Mouse (Mus musculus) limb, embryonic 14.5 days (tissue): ENCODE measurements around the gene Snapc1. TPM values are rescaled to one million over a fixed set of nuclear protein-coding genes. Genes with fewer than 3 reads are reported as not detected.
A peak's percentile ranks its signal among the peaks of the same experiment; 100 is the strongest.

Experiments
- ATAC-seq: fragments of 200-750 bp; cut with Nextera tagmentation; 2 replicates; pipeline ENCODE4 v1.8.0; 2017; ENCODE audit warnings: low read depth, moderate number of reproducible peaks, moderate TSS enrichment; ENCODE audit not compliant: low FRiP score
- DNase-seq: peaks from one replicate; pipeline ENCODE4 v3.0.0-alpha.2; 2015; ENCODE audit warnings: low spot score
- H3K27ac ChIP-seq: fragments of 300-500 bp; sonication (generic); replicated peaks from 2 replicates; pipeline ENCODE4 v1.5.1; 2014; ENCODE audit warnings: low read depth, mild to moderate bottlenecking, low read length, moderate library complexity, mixed read lengths
- H3K27me3 ChIP-seq: fragments of 300-500 bp; sonication (generic); 2 replicates; pipeline ENCODE4 v1.6.1; 2014; ENCODE audit warnings: low read length, mixed read lengths; ENCODE audit not compliant: control insufficient read depth, insufficient read depth
- H3K36me3 ChIP-seq: fragments of 300-500 bp; sonication (generic); 2 replicates; pipeline ENCODE4 v1.6.1; 2014; ENCODE audit warnings: mild to moderate bottlenecking, low read length, moderate library complexity, mixed read lengths; ENCODE audit not compliant: control insufficient read depth, insufficient read depth
- H3K4me1 ChIP-seq: fragments of 300-500 bp; sonication (generic); 2 replicates; pipeline ENCODE4 v1.6.1; 2014; ENCODE audit warnings: antibody characterized with exemption, low read length, mixed read lengths; ENCODE audit not compliant: control insufficient read depth, insufficient read depth
- H3K4me2 ChIP-seq: fragments of 300-500 bp; sonication (generic); replicated peaks from 2 replicates; pipeline ENCODE4 v1.6.1; 2014; ENCODE audit warnings: low read depth, mild to moderate bottlenecking, low read length, moderate library complexity; ENCODE audit not compliant: severe bottlenecking
- H3K4me3 ChIP-seq: fragments of 300-500 bp; sonication (generic); replicated peaks from 2 replicates; pipeline ENCODE4 v1.5.1; 2014; ENCODE audit warnings: low read length
- H3K9ac ChIP-seq: fragments of 300-500 bp; sonication (generic); 2 replicates; pipeline ENCODE4 v1.6.1; 2014; ENCODE audit warnings: mild to moderate bottlenecking, low read depth, low read length, moderate library complexity; ENCODE audit not compliant: severe bottlenecking
- H3K9me3 ChIP-seq: fragments of 300-500 bp; sonication (generic); 2 replicates; pipeline ENCODE4 v1.6.1; 2016; ENCODE audit warnings: low read length; ENCODE audit not compliant: control insufficient read depth
- POLR2A ChIP-seq: fragments of 200-500 bp; IDR thresholded peaks from 2 replicates; pipeline ENCODE4 v1.8.0; 2012; ENCODE audit warnings: inconsistent platforms, mild to moderate bottlenecking, moderate library complexity, borderline replicate concordance; ENCODE audit not compliant: insufficient read depth, insufficient read length; ENCODE audit errors: extremely low read depth
- WGBS: fragments of 180-500 bp; shearing (Covaris S2); extraction: QIAGEN DNeasy Blood & Tissue Kit; methylation state at CpG from one replicate; pipeline ENCODE4 v1.1.7; 2014; 5-methylcytosine and 5-hydroxymethylcytosine counted together
- polyA plus RNA-seq, 2 experiments: library from polyadenylated mRNA; depleted of rRNA in 1 of 2; stranded (reverse) in 1 of 2; unstranded in 1 of 2; fragments of >200 nt; fragmentation: Nextera tagmentation in 1 of 2; extraction: Ambion mirVana in 1 of 2; gene quantifications; 2 replicates each; pipeline versions ENCODE4 v1.2.1 to v1.2.3; 2012 to 2014

Gene Snapc1
- polyA plus RNA-seq, 2 experiments, result 17.2 to 21.6 TPM

DNA sequence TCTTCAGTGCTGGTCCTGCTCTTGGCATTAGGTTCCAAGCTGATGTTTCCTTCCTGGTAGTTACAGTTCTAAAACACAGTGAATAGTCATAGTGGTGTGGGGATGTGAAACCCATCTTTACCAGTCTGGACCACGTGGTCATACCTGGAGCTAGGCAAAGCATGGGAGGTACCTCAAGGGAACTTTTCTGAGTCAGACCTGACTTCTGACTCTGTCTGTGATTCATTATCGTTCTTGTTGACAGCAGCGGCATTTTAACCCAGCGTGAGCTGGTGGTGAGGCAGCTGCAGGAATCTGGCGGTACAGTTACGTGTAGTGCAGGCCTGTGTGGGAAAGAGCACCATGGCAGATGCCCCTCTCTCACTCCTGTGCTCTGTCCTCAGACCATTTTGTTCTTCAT, 10.3 kb downstream of the Snapc1 start:
- Histone ChIP-seq H3K27ac (no peak overlapping the region), H3K4me2 (no peak overlapping the region), H3K36me3 (peaks cover 87% of the 10 kb centered on the region), H3K9me3 (peaks cover 9% of the 10 kb centered on the region), H3K4me1 (no peaks in the 10 kb centered on the region), H3K27me3 (no peaks in the 10 kb centered on the region), H3K4me3 (no peak overlapping the region), H3K9ac (no peak overlapping the region)
- no peak for DNase-seq
- no peak for TF ChIP-seq POLR2A
- WGBS, result 89% methylated on average over 6 of the region's 6 CpGs
- ATAC-seq, result no peak

DNA sequence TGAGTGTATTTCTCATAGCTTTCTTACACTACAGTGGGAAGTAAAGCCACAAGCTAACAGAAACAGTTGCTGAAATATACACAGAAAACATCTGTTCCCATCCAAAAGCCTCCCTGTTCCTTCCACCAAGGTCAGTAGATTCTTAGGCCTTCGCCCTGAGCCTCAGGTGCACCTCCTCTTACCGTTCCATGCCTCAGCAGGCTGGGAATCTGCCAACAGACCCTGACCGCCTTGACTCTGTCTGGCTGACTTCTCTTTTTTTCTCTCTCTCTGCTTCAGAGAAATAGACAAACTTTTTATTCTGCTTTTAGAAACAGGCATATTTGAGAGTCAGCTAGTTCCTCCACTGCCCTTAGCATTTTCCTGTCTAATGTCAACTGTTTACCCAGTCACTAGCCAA, 13.9 kb downstream of the Snapc1 start:
- no peak overlapping the region for H3K4me2 ChIP-seq
- no peak for TF ChIP-seq POLR2A
- ATAC-seq, result no peak
- H3K27me3 ChIP-seq, result no peaks in the 10 kb centered on the region
- no peak overlapping the region for H3K27ac ChIP-seq
- H3K4me1 ChIP-seq, result no peaks in the 10 kb centered on the region
- H3K36me3 ChIP-seq, result peaks cover 86% of the 10 kb centered on the region
- no peak overlapping the region for H3K4me3 ChIP-seq
- WGBS, result 98% methylated on average over 3 of the region's 3 CpGs
- no peak for DNase-seq
- H3K9ac ChIP-seq, result no peak overlapping the region
- no peaks in the 10 kb centered on the region for H3K9me3 ChIP-seq

DNA sequence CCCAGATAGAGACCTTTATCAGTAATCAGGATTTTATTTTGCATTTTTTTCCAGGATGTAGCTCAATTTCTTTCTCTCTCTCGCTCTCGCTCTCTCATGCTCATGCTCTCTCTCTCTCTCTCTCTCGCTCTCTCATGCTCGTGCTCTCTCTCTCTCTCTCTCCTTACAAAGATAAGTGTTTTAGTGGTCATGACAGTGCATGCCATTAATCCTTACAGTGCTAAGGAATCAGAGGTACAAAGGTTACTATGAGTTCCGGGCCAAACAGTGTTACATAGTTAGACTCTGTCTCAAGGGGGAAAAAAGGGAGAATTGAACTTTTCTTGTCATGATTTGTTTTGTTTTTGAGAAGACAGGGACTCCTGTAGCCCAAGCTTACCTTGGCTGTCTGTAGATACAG, 15.4 kb downstream of the Snapc1 start:
- Histone ChIP-seq H3K27ac (no peak overlapping the region), H3K4me3 (no peak overlapping the region), H3K9ac (no peak overlapping the region), H3K9me3 (no peaks in the 10 kb centered on the region), H3K4me2 (no peak overlapping the region), H3K36me3 (peaks cover 88% of the 10 kb centered on the region), H3K4me1 (no peaks in the 10 kb centered on the region), H3K27me3 (no peaks in the 10 kb centered on the region)
- ATAC-seq (no peak), DNase-seq (no peak)
- no peak for TF ChIP-seq POLR2A
- 88% methylated on average over 5 of the region's 5 CpGs for WGBS

DNA sequence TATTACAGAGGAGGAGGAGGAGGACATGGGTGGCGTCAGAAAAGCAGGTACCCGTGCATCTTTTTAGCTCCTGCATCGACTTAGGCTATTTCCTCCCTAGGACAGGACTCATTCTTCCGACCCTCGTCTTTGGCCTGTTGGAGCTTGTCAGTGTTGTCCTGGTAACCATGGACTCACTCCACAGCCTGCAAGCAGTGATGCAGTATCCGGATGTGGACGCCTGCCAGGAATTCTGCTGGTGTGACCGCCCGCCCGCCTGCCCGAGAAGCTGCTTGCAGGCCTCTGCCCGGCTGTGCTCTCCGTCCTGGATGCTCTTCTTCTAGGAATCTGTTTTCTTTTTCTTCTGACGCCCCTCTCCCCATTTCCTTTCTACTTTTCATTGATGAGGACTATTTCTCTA, 18.3 kb downstream of the Snapc1 start:
- no peak for TF ChIP-seq POLR2A
- WGBS, result 68% methylated on average over 14 of the region's 14 CpGs
- peak; percentile 45 for DNase-seq
- H3K4me3 ChIP-seq, result no peak overlapping the region
- H3K9me3 ChIP-seq, result no peaks in the 10 kb centered on the region
- H3K27ac ChIP-seq, result no peak overlapping the region
- no peak overlapping the region for H3K4me2 ChIP-seq
- H3K4me1 ChIP-seq, result no peaks in the 10 kb centered on the region
- H3K27me3 ChIP-seq, result no peaks in the 10 kb centered on the region
- no peak for ATAC-seq
- H3K9ac ChIP-seq, result no peak overlapping the region
- H3K36me3 ChIP-seq, result peaks cover 76% of the 10 kb centered on the region

DNA sequence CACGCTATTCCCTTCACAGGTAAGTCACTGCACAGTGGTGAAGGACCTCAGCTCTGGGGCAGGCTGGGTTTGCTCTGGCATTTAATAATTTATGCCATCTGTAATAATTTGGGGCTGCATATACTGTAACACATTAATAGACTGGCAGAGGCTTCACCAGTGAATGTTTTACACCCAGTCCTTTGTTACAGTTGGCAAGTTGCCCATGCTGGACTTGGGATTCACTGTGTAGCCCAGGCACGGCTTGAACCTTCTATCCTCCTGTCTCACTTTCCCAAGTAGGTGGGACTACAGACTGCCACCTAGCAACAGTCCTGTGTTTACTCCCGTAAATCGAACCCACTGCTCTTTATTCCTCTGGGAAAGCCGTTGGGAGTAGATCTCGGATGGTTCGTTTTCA, 22.0 kb downstream of the Snapc1 start:
- no peaks in the 10 kb centered on the region for H3K4me1 ChIP-seq
- H3K27me3 ChIP-seq, result no peaks in the 10 kb centered on the region
- TF ChIP-seq POLR2A, result no peak
- DNase-seq (no peak), ATAC-seq (no peak)
- H3K27ac ChIP-seq, result no peak overlapping the region
- no peak overlapping the region for H3K4me2 ChIP-seq
- no peaks in the 10 kb centered on the region for H3K9me3 ChIP-seq
- no peak overlapping the region for H3K9ac ChIP-seq
- H3K36me3 ChIP-seq, result peaks cover 40% of the 10 kb centered on the region
- H3K4me3 ChIP-seq, result no peak overlapping the region
- 85% methylated on average over 7 of the region's 7 CpGs for WGBS

DNA sequence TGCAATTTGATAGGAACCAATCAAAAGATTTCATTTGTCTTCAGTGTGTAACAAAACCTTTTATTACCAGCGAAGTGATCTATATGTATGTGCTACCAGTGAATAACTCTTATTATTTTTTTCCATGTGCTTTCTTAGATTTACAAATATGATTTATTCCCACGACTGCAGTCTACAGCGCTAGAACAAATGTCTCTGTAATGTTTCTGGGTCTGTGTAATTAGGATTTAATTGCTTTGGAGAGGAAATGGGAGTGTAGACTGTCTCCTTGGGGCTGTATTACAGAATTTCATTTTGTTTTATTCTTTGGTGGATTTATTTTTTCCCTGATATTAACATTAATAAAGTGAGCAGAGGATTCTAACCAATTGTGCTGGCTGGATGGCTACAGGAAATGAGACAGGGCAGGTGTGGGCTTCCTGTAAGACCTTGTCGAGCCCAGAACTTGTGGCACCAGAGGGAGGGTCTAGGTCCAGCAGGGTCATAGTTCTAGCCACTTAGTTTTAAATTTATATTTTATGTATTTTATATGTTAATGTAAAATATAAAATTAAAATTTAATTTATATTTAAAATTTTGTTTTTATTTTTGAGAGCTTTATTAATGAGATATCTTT, 24.2 kb downstream of the Snapc1 start:
- Histone ChIP-seq H3K4me3 (no peak overlapping the region), H3K27ac (no peak overlapping the region), H3K36me3 (peaks cover 21% of the 10 kb centered on the region), H3K4me1 (no peaks in the 10 kb centered on the region), H3K27me3 (no peaks in the 10 kb centered on the region), H3K9ac (no peak overlapping the region), H3K9me3 (no peaks in the 10 kb centered on the region), H3K4me2 (no peak overlapping the region)
- DNase-seq (no peak), ATAC-seq (no peak)
- 75% methylated on average over 4 of the region's 4 CpGs for WGBS
- TF ChIP-seq POLR2A, result no peak
